Mouse (Mus musculus) large intestine, adult 2 months (tissue): ENCODE measurements around the gene Bcar3. TPM values are rescaled to one million over a fixed set of nuclear protein-coding genes. Genes with fewer than 3 reads are reported as not detected.

Experiments
- DNase-seq: peaks from one replicate; pipeline ENCODE4 v3.0.0-alpha.2; 2012; ENCODE audit warnings: low read depth, low spot score
- WGBS: fragments of 180-500 bp; shearing (Covaris S2); methylation state at CpG from one replicate; pipeline ENCODE4 v1.1.7; 2018; 5-methylcytosine and 5-hydroxymethylcytosine counted together
- polyA plus RNA-seq: library from polyadenylated mRNA; depleted of rRNA; stranded (reverse); fragments of >200 nt; gene quantifications from 2 replicates; pipeline ENCODE4 v1.2.3, GENCODE M21; 2012

Bcar3 gene
- polyA plus RNA-seq, 1 experiment, result 50.9 TPM

- no peak for DNase-seq
- 55% methylated on average over 12 of the region's 12 CpGs for WGBS
Measured at GRCm38 (mm10) chr3:122471017-122471721, 177.2 kb downstream of the Bcar3 start.

GRCm38 (mm10) chr3:122472412-122472811 lies 178.5 kb downstream of the Bcar3 start:
- 92% methylated on average over 11 of the region's 11 CpGs for WGBS
- no peak for DNase-seq

- no peak for DNase-seq
- 53% methylated on average over 11 of the region's 11 CpGs for WGBS
Measured at GRCm38 (mm10) chr3:122473523-122474034, 179.6 kb downstream of the Bcar3 start.

- DNase-seq, result no peak
- WGBS, result 16% methylated on average over 5 of the region's 5 CpGs
Measured at GRCm38 (mm10) chr3:122474067-122474466, 180.1 kb downstream of the Bcar3 start.

GRCm38 (mm10) chr3:122474796-122475195 lies 180.9 kb downstream of the Bcar3 start:
- no peak for DNase-seq
- 31% methylated on average over 4 of the region's 4 CpGs for WGBS

- WGBS, result 92% methylated on average over 1 of the region's 1 CpGs
- no peak for DNase-seq
Measured at GRCm38 (mm10) chr3:122475735-122476134, 181.8 kb downstream of the Bcar3 start.

- 95% methylated on average over 3 of the region's 3 CpGs for WGBS
- DNase-seq, result no peak
Measured at GRCm38 (mm10) chr3:122476656-122477055, 182.7 kb downstream of the Bcar3 start.

- no peak for DNase-seq
- 82% methylated on average over 8 of the region's 8 CpGs for WGBS
Measured at GRCm38 (mm10) chr3:122477541-122477940, 183.6 kb downstream of the Bcar3 start.

- DNase-seq, result no peak
- WGBS, result over 99% methylated on average over 3 of the region's 3 CpGs
Measured at GRCm38 (mm10) chr3:122478735-122479134, 184.8 kb downstream of the Bcar3 start.

- WGBS, result 57% methylated on average over 8 of the region's 8 CpGs
- no peak for DNase-seq
Measured at GRCm38 (mm10) chr3:122480065-122480675, 186.2 kb downstream of the Bcar3 start.

- 72% methylated on average over 5 of the region's 5 CpGs for WGBS
- DNase-seq, result no peak
Measured at GRCm38 (mm10) chr3:122480986-122481385, 187.1 kb downstream of the Bcar3 start.

GRCm38 (mm10) chr3:122481891-122482739 lies 188.2 kb downstream of the Bcar3 start:
- 27% methylated on average over 21 of the region's 21 CpGs for WGBS
- no peak for DNase-seq

- no peak for DNase-seq
Measured at GRCm38 (mm10) chr3:122483066-122483782, 189.3 kb downstream of the Bcar3 start.

GRCm38 (mm10) chr3:122483783-122484130 lies 189.8 kb downstream of the Bcar3 start:
- 78% methylated on average over 5 of the region's 5 CpGs for WGBS
- no peak for DNase-seq

More at GRCm38 (mm10) chr3:122483066-122483782, 189.3 kb downstream of the Bcar3 start:
- WGBS, result 49% methylated on average over 14 of the region's 14 CpGs

- no peak for DNase-seq
- 65% methylated on average over 3 of the region's 3 CpGs for WGBS
Measured at GRCm38 (mm10) chr3:122484301-122484700, 190.4 kb downstream of the Bcar3 start.

GRCm38 (mm10) chr3:122485699-122486098 lies 191.8 kb downstream of the Bcar3 start:
- WGBS, result 96% methylated on average over 4 of the region's 4 CpGs

GRCm38 (mm10) chr3:122486193-122486592 lies 192.3 kb downstream of the Bcar3 start:
- no peak for DNase-seq
- WGBS, result 73% methylated on average over 4 of the region's 4 CpGs

More at GRCm38 (mm10) chr3:122485699-122486098, 191.8 kb downstream of the Bcar3 start:
- no peak for DNase-seq

- DNase-seq, result no peak
- 86% methylated on average over 1 of the region's 1 CpGs for WGBS
Measured at GRCm38 (mm10) chr3:122488051-122488754, 194.3 kb downstream of the Bcar3 start.

- 84% methylated on average over 6 of the region's 6 CpGs for WGBS
- DNase-seq, result no peak
Measured at GRCm38 (mm10) chr3:122490574-122490973, 196.6 kb downstream of the Bcar3 start.
